Mouse (Mus musculus) limb, embryonic 10.5 days (tissue): ENCODE data around the gene Ipmk. TPM values are rescaled to one million over a fixed set of nuclear protein-coding genes. Genes with fewer than 3 reads are reported as not detected.

ENCODE experiments used
- DNase-seq: peaks from one replicate; pipeline ENCODE4 v3.0.0-alpha.2; 2017; ENCODE audit warnings: low spot score
- H3K27ac ChIP-seq: fragments of 300-500 bp; sonication (generic); 2 replicates; pipeline ENCODE4 v1.5.1; 2016; ENCODE audit warnings: mild to moderate bottlenecking
- H3K27me3 ChIP-seq: fragments of 300-500 bp; sonication (generic); 2 replicates; pipeline ENCODE4 v1.6.1; 2016; ENCODE audit warnings: low read depth, mild to moderate bottlenecking; ENCODE audit not compliant: poor library complexity, severe bottlenecking
- H3K36me3 ChIP-seq: fragments of 300-500 bp; sonication (generic); 2 replicates; pipeline ENCODE4 v1.6.1; 2016; ENCODE audit warnings: mild to moderate bottlenecking, moderate library complexity
- H3K4me1 ChIP-seq: fragments of 300-500 bp; sonication (generic); 2 replicates; pipeline ENCODE4 v1.6.1; 2016
- H3K4me3 ChIP-seq: fragments of 300-500 bp; sonication (generic); 2 replicates; pipeline ENCODE4 v1.5.1; 2016; ENCODE audit warnings: mild to moderate bottlenecking, moderate library complexity
- H3K9me3 ChIP-seq: fragments of 300-500 bp; sonication (generic); replicated peaks from 2 replicates; pipeline ENCODE4 v1.6.1; 2016; ENCODE audit warnings: mild to moderate bottlenecking
- WGBS: fragments of 180-500 bp; shearing (Covaris S2); methylation state at CpG from one replicate; pipeline ENCODE4 v1.1.7; 2016; 5-methylcytosine and 5-hydroxymethylcytosine counted together
- polyA plus RNA-seq: library from polyadenylated mRNA; unstranded; fragments of >200 nt; fragmentation: Nextera tagmentation; extraction: Ambion mirVana; gene quantifications from 2 replicates; pipeline ENCODE4 v1.2.1, GENCODE M21; 2016

Gene Ipmk
- polyA plus RNA-seq, result 18.3 and 19.6 TPM in 2 replicates

DNA sequence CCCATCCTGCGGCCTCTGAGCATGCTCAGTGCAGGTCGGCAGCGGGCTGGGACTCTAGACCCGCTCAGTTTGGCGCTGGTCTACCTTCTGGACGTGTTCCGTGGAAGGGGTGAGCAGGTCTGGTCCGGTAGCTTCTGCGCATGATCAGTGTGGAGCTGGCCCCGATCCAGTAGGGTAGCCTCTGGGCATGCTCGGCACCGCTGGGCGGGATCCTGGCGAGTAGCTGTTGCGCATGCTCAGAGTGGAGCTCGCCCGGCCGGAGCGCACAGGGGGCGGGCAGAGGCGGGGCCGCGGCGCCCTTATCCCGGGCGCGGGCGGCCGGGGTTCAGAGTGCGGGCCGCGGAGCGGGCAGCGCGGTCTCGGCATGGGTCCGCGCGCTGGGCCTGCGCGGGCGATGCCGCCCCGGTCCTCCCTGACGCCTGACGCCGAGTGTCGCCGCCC lies at the start of gene Ipmk:
Gene Ipmk, plus strand, starts transcription at position 255 of the 441 bp plus-strand sequence.
- Histone ChIP-seq H3K9me3 (no peaks in the 10 kb centered on the region), H3K4me1 (peaks cover 38% of the 10 kb centered on the region), H3K27ac (peak within 1 kb of the TSS; percentile 94), H3K36me3 (peaks cover 17% of the 10 kb centered on the region), H3K4me3 (peak within 1 kb of the TSS; percentile 83), H3K27me3 (no peaks in the 10 kb centered on the region)
- DNase-seq, result peak; percentile 98
- WGBS, result under 1% methylated on average over 49 of the region's 49 CpGs

DNA sequence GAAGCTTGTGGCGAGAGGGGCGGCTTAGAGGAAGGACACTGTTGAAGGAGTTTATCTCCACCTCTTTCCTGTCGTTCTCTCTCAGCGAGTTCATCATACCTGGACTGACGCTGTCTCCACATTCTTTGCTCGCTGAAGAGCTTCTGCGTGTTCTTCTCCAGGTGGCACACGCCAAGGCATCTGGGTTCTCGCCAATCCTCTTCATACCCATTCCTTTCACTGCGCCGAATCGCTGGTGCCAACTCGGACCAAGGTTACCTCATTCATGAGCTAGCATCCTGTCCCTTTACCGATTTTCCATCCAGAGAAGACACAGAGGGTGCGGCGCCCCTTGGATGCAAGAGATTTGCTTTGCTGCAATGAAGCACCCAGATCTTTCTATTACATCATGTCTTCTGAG lies 47.4 kb upstream of the Ipmk start:
- Histone ChIP-seq H3K36me3 (no peaks in the 10 kb centered on the region), H3K27me3 (no peaks in the 10 kb centered on the region), H3K4me1 (no peaks in the 10 kb centered on the region), H3K4me3 (no peak overlapping the region), H3K27ac (no peak overlapping the region), H3K9me3 (no peaks in the 10 kb centered on the region)
- 85% methylated on average over 16 of the region's 16 CpGs for WGBS
- DNase-seq, result no peak

DNA sequence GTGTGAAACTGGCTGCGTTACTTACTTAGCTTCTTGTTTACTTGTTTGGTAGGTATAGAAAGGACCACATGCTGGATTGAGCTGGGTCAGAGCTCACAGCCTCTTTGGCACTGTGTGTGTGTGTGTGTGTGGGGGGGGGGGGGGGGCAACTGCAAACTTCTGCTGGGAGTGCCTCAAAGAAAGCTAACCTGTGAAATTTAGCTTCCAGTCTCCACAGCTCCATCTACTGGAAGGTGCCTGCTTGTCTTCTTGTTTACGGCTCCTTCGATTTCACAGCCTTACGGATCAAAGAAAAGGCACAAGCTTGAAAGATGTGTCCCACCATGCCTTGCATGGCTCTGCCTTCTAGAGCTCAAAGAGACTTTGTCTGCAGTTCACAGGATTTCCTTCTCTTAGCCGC lies 45.1 kb upstream of the Ipmk start:
- H3K27ac ChIP-seq, result no peak overlapping the region
- WGBS, result 17% methylated on average over 5 of the region's 5 CpGs
- H3K36me3 ChIP-seq, result no peaks in the 10 kb centered on the region
- no peaks in the 10 kb centered on the region for H3K9me3 ChIP-seq
- H3K4me3 ChIP-seq, result no peak overlapping the region
- no peak for DNase-seq
- no peaks in the 10 kb centered on the region for H3K4me1 ChIP-seq
- no peaks in the 10 kb centered on the region for H3K27me3 ChIP-seq

DNA sequence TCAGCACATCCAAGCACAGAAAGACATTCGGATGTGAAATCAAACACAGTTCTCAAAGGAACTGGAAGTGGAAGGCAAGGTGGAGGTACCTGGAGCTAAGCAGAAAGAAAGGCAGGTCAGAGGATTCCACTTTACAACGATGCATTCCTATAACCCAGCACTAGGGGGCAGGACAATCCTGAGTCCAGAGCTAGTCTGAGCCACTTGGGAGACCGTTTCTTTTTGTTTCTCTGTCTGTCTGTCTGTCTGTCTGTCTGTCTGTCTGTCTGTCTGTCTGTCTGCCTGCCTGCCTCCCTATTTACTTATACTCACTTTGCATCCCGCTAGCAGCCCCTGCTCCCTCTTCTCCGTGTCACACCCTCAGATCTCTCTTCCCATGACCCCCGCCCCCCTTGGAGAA lies 41.4 kb upstream of the Ipmk start:
- H3K4me3 ChIP-seq, result no peak overlapping the region
- H3K9me3 ChIP-seq, result no peaks in the 10 kb centered on the region
- peak; percentile 41 for DNase-seq
- no peaks in the 10 kb centered on the region for H3K4me1 ChIP-seq
- no peak overlapping the region for H3K27ac ChIP-seq
- no peaks in the 10 kb centered on the region for H3K27me3 ChIP-seq
- H3K36me3 ChIP-seq, result no peaks in the 10 kb centered on the region
- 22% methylated on average over 6 of the region's 6 CpGs for WGBS

DNA sequence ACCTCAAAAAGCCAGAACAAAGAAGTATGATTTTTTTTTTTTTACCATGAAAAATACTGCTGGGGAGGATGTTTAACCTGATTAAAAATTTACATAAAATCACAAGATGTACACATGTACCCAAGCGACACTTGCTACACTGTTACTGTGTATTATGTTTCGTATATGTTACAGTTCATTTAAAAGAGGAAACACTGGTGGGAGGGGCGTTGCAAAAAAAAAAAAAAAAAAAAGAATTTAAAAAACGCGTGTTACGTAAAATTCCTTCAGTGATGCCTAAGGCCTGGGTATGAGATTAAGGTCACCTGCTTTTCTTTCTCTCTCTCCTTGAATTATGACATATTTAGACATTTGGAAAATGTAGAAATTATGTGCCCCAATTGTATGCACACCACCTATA lies 40.8 kb upstream of the Ipmk start:
- H3K27me3 ChIP-seq, result no peaks in the 10 kb centered on the region
- no peaks in the 10 kb centered on the region for H3K4me1 ChIP-seq
- H3K36me3 ChIP-seq, result no peaks in the 10 kb centered on the region
- WGBS, result 79% methylated on average over 6 of the region's 6 CpGs
- no peak overlapping the region for H3K4me3 ChIP-seq
- no peak overlapping the region for H3K27ac ChIP-seq
- no peak for DNase-seq
- H3K9me3 ChIP-seq, result no peaks in the 10 kb centered on the region

GRCm38 (mm10) chr10:71308199-71308598 lies 39.4 kb upstream of the Ipmk start:
- no peaks in the 10 kb centered on the region for H3K27me3 ChIP-seq
- no peaks in the 10 kb centered on the region for H3K36me3 ChIP-seq
- H3K9me3 ChIP-seq, result no peaks in the 10 kb centered on the region
- H3K4me1 ChIP-seq, result no peaks in the 10 kb centered on the region
- 89% methylated on average over 5 of the region's 5 CpGs for WGBS
- H3K27ac ChIP-seq, result no peak overlapping the region
- H3K4me3 ChIP-seq, result no peak overlapping the region
- DNase-seq, result no peak

GRCm38 (mm10) chr10:71310288-71310687 lies 37.3 kb upstream of the Ipmk start:
- H3K9me3 ChIP-seq, result no peaks in the 10 kb centered on the region
- DNase-seq, result no peak
- 72% methylated on average over 3 of the region's 3 CpGs for WGBS
- no peak overlapping the region for H3K27ac ChIP-seq
- H3K4me1 ChIP-seq, result no peaks in the 10 kb centered on the region
- H3K4me3 ChIP-seq, result no peak overlapping the region
- H3K27me3 ChIP-seq, result no peaks in the 10 kb centered on the region
- no peaks in the 10 kb centered on the region for H3K36me3 ChIP-seq

DNA sequence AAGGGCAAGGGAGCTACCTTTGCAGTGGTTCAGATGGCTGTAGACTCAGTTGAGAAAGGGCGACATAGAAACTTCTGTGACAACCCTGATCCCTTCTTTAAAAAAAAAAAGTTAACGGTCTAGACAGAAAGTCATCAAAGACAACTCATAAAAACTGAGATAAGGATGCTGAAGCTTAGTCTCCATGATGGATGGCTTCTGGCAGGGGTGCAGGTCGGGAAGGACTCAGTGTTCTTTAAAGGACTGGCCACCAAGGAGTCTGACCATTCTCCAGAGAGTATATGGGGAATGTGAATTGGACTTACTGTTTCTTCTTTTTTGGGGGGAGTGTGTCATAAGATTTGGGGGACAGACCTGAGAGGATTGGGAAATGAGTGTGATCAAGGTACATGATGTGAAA lies 33.0 kb upstream of the Ipmk start:
- Histone ChIP-seq H3K27ac (no peak overlapping the region), H3K36me3 (no peaks in the 10 kb centered on the region), H3K4me1 (no peaks in the 10 kb centered on the region), H3K27me3 (no peaks in the 10 kb centered on the region), H3K4me3 (no peak overlapping the region), H3K9me3 (no peaks in the 10 kb centered on the region)
- DNase-seq, result no peak
- WGBS, result 67% methylated on average over 3 of the region's 3 CpGs

DNA sequence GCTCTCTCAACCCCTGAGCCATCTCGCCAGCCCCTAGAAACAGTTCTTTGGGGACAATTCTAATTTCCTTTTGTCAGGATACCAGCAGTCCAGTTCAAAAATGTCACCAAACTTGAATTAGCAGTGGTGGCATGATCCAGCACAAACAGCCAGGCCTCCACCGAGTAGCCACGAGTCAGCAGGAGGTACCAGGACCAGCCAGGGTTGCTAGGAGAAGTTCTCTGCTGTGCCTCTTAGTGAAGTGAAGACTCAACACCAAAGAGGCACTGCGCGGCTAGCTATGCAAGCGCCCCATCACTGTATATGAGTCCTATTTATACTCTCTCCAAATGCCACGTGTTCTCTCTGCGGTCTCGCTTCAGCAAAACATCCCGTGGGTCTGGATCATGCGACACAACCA lies 31.5 kb upstream of the Ipmk start:
- WGBS, result 84% methylated on average over 11 of the region's 11 CpGs
- no peak for DNase-seq

GRCm38 (mm10) chr10:71316497-71316896 lies 31.1 kb upstream of the Ipmk start:
- H3K4me1 ChIP-seq, result no peaks in the 10 kb centered on the region
- DNase-seq, result no peak
- no peak overlapping the region for H3K27ac ChIP-seq
- no peak overlapping the region for H3K4me3 ChIP-seq
- no peaks in the 10 kb centered on the region for H3K36me3 ChIP-seq
- 71% methylated on average over 7 of the region's 7 CpGs for WGBS
- no peaks in the 10 kb centered on the region for H3K9me3 ChIP-seq
- no peaks in the 10 kb centered on the region for H3K27me3 ChIP-seq

More for the DNA sequence above, 31.5 kb upstream of the Ipmk start:
- Histone ChIP-seq H3K36me3 (no peaks in the 10 kb centered on the region), H3K27me3 (no peaks in the 10 kb centered on the region), H3K4me1 (no peaks in the 10 kb centered on the region), H3K9me3 (no peaks in the 10 kb centered on the region), H3K4me3 (no peak overlapping the region), H3K27ac (no peak overlapping the region)

DNA sequence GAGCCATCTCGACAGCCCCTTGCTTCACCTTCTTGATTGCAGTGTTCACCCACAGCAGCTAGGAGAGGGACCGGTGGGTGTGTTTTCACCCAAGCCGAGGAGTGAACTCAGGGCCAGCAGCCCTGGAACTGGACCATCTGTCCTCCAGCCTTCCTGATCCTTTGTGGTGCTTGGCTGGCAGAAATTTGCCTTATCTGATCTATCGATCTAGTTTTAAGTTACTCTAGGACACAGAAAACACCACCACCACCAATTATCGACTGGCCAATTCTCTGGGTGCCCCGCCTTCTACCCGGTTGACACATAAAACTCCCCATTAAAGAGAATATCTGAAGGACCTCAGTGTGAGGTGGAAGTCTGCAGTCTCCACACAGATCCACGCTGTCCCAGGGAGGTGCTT lies 23.9 kb upstream of the Ipmk start:
- Histone ChIP-seq H3K36me3 (no peaks in the 10 kb centered on the region), H3K27ac (no peak overlapping the region), H3K27me3 (no peaks in the 10 kb centered on the region), H3K4me1 (no peaks in the 10 kb centered on the region), H3K4me3 (no peak overlapping the region), H3K9me3 (no peaks in the 10 kb centered on the region)
- DNase-seq, result no peak
- 82% methylated on average over 8 of the region's 8 CpGs for WGBS

DNA sequence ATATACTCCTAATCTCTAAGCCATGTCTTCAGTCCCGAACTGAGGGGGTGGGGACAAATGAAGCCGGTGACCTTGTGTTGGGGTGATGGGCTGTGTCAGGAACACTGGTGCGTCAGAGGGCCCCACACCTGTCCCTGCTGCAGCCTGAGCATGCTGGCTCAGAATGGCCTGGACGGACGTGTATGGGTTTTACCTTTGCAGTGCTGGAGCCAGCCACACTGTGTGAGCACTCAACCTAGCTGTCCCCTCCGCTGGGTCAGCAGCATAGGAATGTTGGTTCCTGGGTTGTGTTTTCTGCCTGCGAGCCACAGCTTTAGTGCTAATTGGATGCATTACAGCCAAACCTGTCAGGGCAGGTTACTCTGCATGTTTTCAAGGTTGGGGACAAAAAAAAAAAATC lies 21.4 kb upstream of the Ipmk start:
- no peaks in the 10 kb centered on the region for H3K27me3 ChIP-seq
- no peaks in the 10 kb centered on the region for H3K9me3 ChIP-seq
- H3K27ac ChIP-seq, result no peak overlapping the region
- H3K36me3 ChIP-seq, result peaks cover 24% of the 10 kb centered on the region
- no peak for DNase-seq
- H3K4me3 ChIP-seq, result no peak overlapping the region
- no peaks in the 10 kb centered on the region for H3K4me1 ChIP-seq
- 66% methylated on average over 7 of the region's 7 CpGs for WGBS

DNA sequence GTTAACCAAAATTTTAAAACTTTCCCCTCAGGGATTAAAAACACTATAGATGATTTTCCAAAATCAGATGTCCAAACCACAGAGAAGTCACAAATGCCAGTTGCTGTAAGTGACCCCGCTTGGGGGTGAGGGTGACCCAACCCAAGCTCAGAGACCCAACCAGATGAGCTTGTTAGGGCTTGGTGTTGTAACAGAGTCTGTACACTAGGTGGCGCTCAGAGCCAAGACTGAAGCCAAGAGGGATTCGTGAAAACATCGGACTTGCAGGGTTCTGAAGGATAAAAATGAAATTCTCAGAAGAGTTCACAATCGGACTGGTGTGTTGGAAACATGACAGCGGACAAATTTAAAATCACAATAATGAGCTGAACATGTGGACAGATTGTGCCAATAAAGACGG lies 20.8 kb upstream of the Ipmk start:
- Histone ChIP-seq H3K27ac (no peak overlapping the region), H3K4me3 (no peak overlapping the region), H3K36me3 (peaks cover 24% of the 10 kb centered on the region), H3K27me3 (no peaks in the 10 kb centered on the region), H3K4me1 (no peaks in the 10 kb centered on the region), H3K9me3 (no peaks in the 10 kb centered on the region)
- DNase-seq, result peak; percentile 75
- WGBS, result 19% methylated on average over 7 of the region's 7 CpGs

GRCm38 (mm10) chr10:71327386-71327785 lies 20.2 kb upstream of the Ipmk start:
- Histone ChIP-seq H3K36me3 (peaks cover 26% of the 10 kb centered on the region), H3K4me3 (no peak overlapping the region), H3K4me1 (no peaks in the 10 kb centered on the region), H3K27me3 (no peaks in the 10 kb centered on the region), H3K9me3 (no peaks in the 10 kb centered on the region), H3K27ac (no peak overlapping the region)
- no peak for DNase-seq
- 90% methylated on average over 10 of the region's 10 CpGs for WGBS
